In genomic region chr11:6371376-6372155, GRCm38 (mm10) we compare ENCODE assay signal across 13 mouse cellular contexts.
"Had no signal": no experiment of that assay in that cellular context is flagged by ENCODE, and none has a peak within 500 bp of the region (broad histone marks: within the 10 kb centered on the region; RNA-seq: fewer than 3 reads in every experiment).

No protein-coding gene starts in this region.

- H3K27me3 ChIP-seq: liver, embryonic 15.5 days; neural tube, embryonic 13.5 days had no signal

- H3K27ac ChIP-seq: left cerebral cortex, adult 2 months; limb, embryonic 10.5 days; liver, embryonic 15.5 days; midbrain, embryonic 10.5 days; neural tube, embryonic 13.5 days had no signal

- H3K4me3 ChIP-seq: left cerebral cortex, adult 2 months; limb, embryonic 10.5 days; liver, embryonic 15.5 days; midbrain, embryonic 10.5 days; neural tube, embryonic 13.5 days had no signal

- DNase-seq: kidney, postnatal 25 days; lung, embryonic 14.5 days; lung, postnatal 10 days; lung, postnatal 4 days; midbrain, embryonic 14.5 days; right cerebral cortex, postnatal 25 days; thymus, adult 18-20 months; thymus, postnatal 14 days had no signal

- H3K9me3 ChIP-seq: limb, embryonic 10.5 days; liver, embryonic 15.5 days; midbrain, embryonic 10.5 days; neural tube, embryonic 13.5 days had no signal

- H3K36me3 ChIP-seq: limb, embryonic 10.5 days; liver, embryonic 15.5 days; midbrain, embryonic 10.5 days; neural tube, embryonic 13.5 days had no signal

- H3K4me1 ChIP-seq: liver, embryonic 15.5 days; midbrain, embryonic 10.5 days; neural tube, embryonic 13.5 days had no signal
